Mouse (Mus musculus) myocyte (in vitro differentiated cells): ENCODE measurements around the gene Eme2. TPM values are rescaled to one million over a fixed set of nuclear protein-coding genes. Genes with fewer than 3 reads are reported as not detected.

ENCODE experiments used
- H3K27me3 ChIP-seq: one replicate; pipeline ENCODE4 v1.6.1; 2011; ENCODE audit not compliant: control insufficient read depth, insufficient read depth, insufficient read length
- H3K36me3 ChIP-seq: one replicate; pipeline ENCODE4 v1.6.1; 2011; ENCODE audit not compliant: control insufficient read depth, insufficient read depth
- H3K4me2 ChIP-seq: one replicate; pipeline ENCODE4 v1.6.1; 2011; ENCODE audit warnings: low read depth, control low read depth
- H3K4me3 ChIP-seq: one replicate; pipeline ENCODE4 v1.5.1; 2011; ENCODE audit warnings: mild to moderate bottlenecking, control low read depth, moderate library complexity
- H3K79me2 ChIP-seq: one replicate; pipeline ENCODE4 v1.6.1; 2011; ENCODE audit not compliant: control insufficient read depth, insufficient read depth
- H3ac ChIP-seq: one replicate; pipeline ENCODE4 v1.6.1; 2011; ENCODE audit not compliant: control insufficient read depth, insufficient read length
- CEBPB ChIP-seq: IDR thresholded peaks from 2 replicates; pipeline ENCODE4 v1.6.1; 2011; ENCODE audit warnings: mild to moderate bottlenecking, moderate library complexity; ENCODE audit not compliant: poor library complexity, insufficient read depth, severe bottlenecking
- E2F4 ChIP-seq: IDR thresholded peaks from one replicate; pipeline ENCODE4 v1.6.1; 2011; ENCODE audit warnings: mild to moderate bottlenecking, control low read depth, moderate library complexity; ENCODE audit not compliant: insufficient read depth
- MAX ChIP-seq: IDR thresholded peaks from one replicate; pipeline ENCODE4 v1.6.1; 2011; ENCODE audit warnings: low read depth, mild to moderate bottlenecking, control low read depth
- MYOD1 ChIP-seq, 3 experiments: IDR thresholded peaks; one replicate each; pipeline ENCODE4 v1.6.1; 2011; ENCODE audit warnings: control low read depth in 2 of 3, low read depth in 2 of 3, mild to moderate bottlenecking in 2 of 3, moderate library complexity in 1 of 3; ENCODE audit not compliant: insufficient read length in 2 of 3, control insufficient read depth in 1 of 3
- MYOG ChIP-seq, 3 experiments: IDR thresholded peaks; one replicate each; pipeline ENCODE4 v1.6.1; 2011; ENCODE audit warnings: control low read depth in 2 of 3, low read depth in 2 of 3, mild to moderate bottlenecking in 2 of 3; ENCODE audit not compliant: insufficient read length in 2 of 3, control insufficient read depth in 1 of 3, insufficient read depth in 1 of 3
- POLR2A ChIP-seq: IDR thresholded peaks from one replicate; pipeline ENCODE4 v1.6.1; 2011; ENCODE audit warnings: low read depth, mild to moderate bottlenecking, control low read depth, moderate library complexity; ENCODE audit not compliant: insufficient read length
- POLR2AphosphoS2 ChIP-seq: IDR thresholded peaks from one replicate; pipeline ENCODE4 v1.6.1; 2011; ENCODE audit warnings: low read depth, control low read depth; ENCODE audit not compliant: insufficient read length
- REST ChIP-seq: IDR thresholded peaks from one replicate; pipeline ENCODE4 v1.6.1; 2011; ENCODE audit warnings: mild to moderate bottlenecking, control low read depth, moderate library complexity; ENCODE audit not compliant: insufficient read depth, insufficient read length
- SRF ChIP-seq: IDR thresholded peaks from one replicate; pipeline ENCODE4 v1.6.1; 2011; ENCODE audit warnings: low read depth; ENCODE audit not compliant: control insufficient read depth, insufficient read length
- TCF12 ChIP-seq: IDR thresholded peaks from one replicate; pipeline ENCODE4 v1.6.1; 2011; ENCODE audit warnings: mild to moderate bottlenecking, control low read depth; ENCODE audit not compliant: poor library complexity, insufficient read depth, severe bottlenecking
- TCF3 ChIP-seq: IDR thresholded peaks from one replicate; pipeline ENCODE4 v1.6.1; 2011; ENCODE audit warnings: low read depth, control low read depth; ENCODE audit not compliant: insufficient read length
- USF1 ChIP-seq: IDR thresholded peaks from one replicate; pipeline ENCODE4 v1.6.1; 2011; ENCODE audit warnings: low read depth, mild to moderate bottlenecking, control low read depth, moderate library complexity
- polyA plus RNA-seq: library from polyadenylated mRNA; unstranded; fragments of >200 nt; fragmentation: generic; extraction: Trizol; gene quantifications from one replicate; pipeline ENCODE4 v1.2.1, GENCODE M21; 2012; ENCODE audit warnings: missing spikeins

The Eme2 gene
- polyA plus RNA-seq, 1 experiment = 12.5 TPM

DNA sequence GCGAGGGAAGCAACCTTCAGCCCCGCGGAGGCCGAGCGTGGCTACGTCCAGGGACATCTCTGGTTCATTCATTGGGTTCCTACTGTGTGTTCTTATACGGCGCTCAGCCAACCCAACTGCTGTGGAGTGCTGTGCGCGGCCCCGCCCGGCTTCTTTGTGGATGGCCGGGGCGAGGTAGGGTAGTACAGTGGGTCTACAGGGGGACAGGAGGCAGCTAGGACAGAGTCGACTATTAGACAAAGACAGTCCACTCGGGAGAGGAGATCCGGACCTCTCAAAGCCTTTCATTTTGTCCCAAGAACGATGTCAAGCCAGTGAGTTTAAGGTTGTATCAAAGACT is 8.0 kb downstream of the Eme2 start:
- Histone ChIP-seq H3K4me2 (peak overlapping the region; percentile 94), H3ac (peak overlapping the region; percentile 82), H3K4me3 (peak overlapping the region; percentile 70), H3K79me2 (peaks cover 6% of the 10 kb centered on the region), H3K36me3 (no peaks in the 10 kb centered on the region), H3K27me3 (no peaks in the 10 kb centered on the region)
- TF ChIP-seq MYOG (IDR thresholded peaks at IDR 0.05; ENCODE audit: control insufficient read depth in 1 of 3, insufficient read depth in 1 of 3, insufficient read length in 2 of 3, low read depth in 2 of 3) = no peak
- TF ChIP-seq SRF = no peak
- TF ChIP-seq USF1 = no peak
- no peak for TF ChIP-seq TCF3
- TF ChIP-seq TCF12 = no peak
- TF ChIP-seq MYOD1 (IDR thresholded peaks at IDR 0.05; ENCODE audit: control insufficient read depth in 1 of 3, insufficient read length in 2 of 3, low read depth in 2 of 3) = no peak
- no peak for TF ChIP-seq E2F4
- peak; percentile 18 for TF ChIP-seq POLR2AphosphoS2
- TF ChIP-seq REST = no peak

DNA sequence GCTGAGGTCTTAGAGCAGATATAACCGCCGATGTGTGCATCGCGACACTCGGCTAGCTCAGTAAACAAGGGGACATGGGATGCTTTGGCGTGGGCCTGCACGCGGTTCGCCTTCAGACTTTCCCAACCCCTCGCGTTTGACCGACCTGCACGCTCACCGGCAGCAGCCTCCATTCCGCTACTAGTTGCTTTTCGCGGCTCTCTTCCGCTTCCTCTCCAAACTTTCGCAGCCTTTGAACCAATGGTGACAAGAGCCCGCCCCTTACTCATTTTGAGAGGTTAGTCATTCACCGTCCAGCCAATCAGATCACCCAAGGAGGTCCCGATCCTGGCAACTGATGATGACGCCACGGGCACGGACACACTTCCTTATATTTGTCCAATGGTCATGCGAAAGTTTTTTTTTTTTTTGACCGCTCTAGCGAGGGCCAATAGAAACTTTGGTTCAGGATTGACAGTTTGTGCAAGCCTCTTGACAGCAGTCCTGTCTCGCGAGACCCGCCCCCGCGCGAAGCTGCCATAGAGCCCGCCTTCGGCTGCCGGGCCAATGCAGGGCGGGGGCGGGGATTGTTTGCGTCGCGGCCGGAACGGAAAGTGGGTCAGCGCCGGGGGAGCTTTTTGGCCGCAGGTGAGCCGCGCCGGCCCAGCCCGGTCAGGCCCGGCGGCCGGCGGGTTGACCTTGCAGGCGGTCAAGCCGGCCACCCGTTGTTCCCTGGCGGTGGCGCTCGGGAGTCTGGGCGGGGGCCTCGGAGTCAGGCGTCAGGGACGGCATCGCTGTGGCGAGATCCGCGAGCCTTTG is 8.6 kb downstream of the Eme2 start, which contains the start of the genes Nubp2 and Spsb3:
Nubp2 (minus strand) TSS at position 216 of the 798 bp plus-strand sequence.
Spsb3 (plus strand) TSS at position 510 of the 798 bp plus-strand sequence.
- Histone ChIP-seq H3K79me2 (peaks cover 6% of the 10 kb centered on the region), H3K36me3 (no peaks in the 10 kb centered on the region)

GRCm38 (mm10) chr17:24885356-24886133 is 9.3 kb downstream of the Eme2 start:
- peak overlapping the region; percentile 88 for H3K4me2 ChIP-seq
- peak overlapping the region; percentile 82 for H3ac ChIP-seq
- no peaks in the 10 kb centered on the region for H3K27me3 ChIP-seq
- no peaks in the 10 kb centered on the region for H3K36me3 ChIP-seq
- peak overlapping the region; percentile 70 for H3K4me3 ChIP-seq
- H3K79me2 ChIP-seq = peaks cover 6% of the 10 kb centered on the region
- TF ChIP-seq POLR2A = no peak
- no peak for TF ChIP-seq USF1
- no peak for TF ChIP-seq TCF3
- no peak for TF ChIP-seq REST
- no peak for TF ChIP-seq MAX
- no peak for TF ChIP-seq TCF12

More for the DNA sequence above, 8.6 kb downstream of the Eme2 start, which contains the start of the genes Nubp2 and Spsb3:
- Histone ChIP-seq H3ac (peak within 1 kb of the TSS; percentile 82), H3K4me3 (peak within 1 kb of the TSS; percentile 70), H3K27me3 (no peaks in the 10 kb centered on the region), H3K4me2 (peak within 1 kb of the TSS; percentile 94)
- TF ChIP-seq TCF3 = no peak
- TF ChIP-seq POLR2AphosphoS2 = peak; percentile 76
- TF ChIP-seq E2F4 = peak; percentile 46
- TF ChIP-seq CEBPB = no peak
- peak; percentile 77 for TF ChIP-seq POLR2A
- TF ChIP-seq SRF = peak; percentile 41

- Histone ChIP-seq H3K4me3 (no peak overlapping the region), H3K4me2 (no peak overlapping the region), H3ac (no peak overlapping the region), H3K36me3 (no peaks in the 10 kb centered on the region), H3K79me2 (peaks cover 6% of the 10 kb centered on the region), H3K27me3 (no peaks in the 10 kb centered on the region)
- no peak for TF ChIP-seq POLR2A
- TF ChIP-seq MYOG (IDR thresholded peaks at IDR 0.05; ENCODE audit: control insufficient read depth in 1 of 3, insufficient read depth in 1 of 3, insufficient read length in 2 of 3, low read depth in 2 of 3) = no peak
- TF ChIP-seq E2F4 = no peak
- no peak for TF ChIP-seq REST
- TF ChIP-seq TCF3 = no peak
- TF ChIP-seq MYOD1 (IDR thresholded peaks at IDR 0.05; ENCODE audit: control insufficient read depth in 1 of 3, insufficient read length in 2 of 3, low read depth in 2 of 3) = no peak
- TF ChIP-seq POLR2AphosphoS2 = no peak
- TF ChIP-seq CEBPB = no peak
- no peak for TF ChIP-seq SRF
- no peak for TF ChIP-seq MAX
Measured at GRCm38 (mm10) chr17:24884391-24884790, 10.5 kb downstream of the Eme2 start.

GRCm38 (mm10) chr17:24881738-24882440 is 13.0 kb downstream of the Eme2 start:
- peak overlapping the region; percentile 44 for H3K4me2 ChIP-seq
- no peaks in the 10 kb centered on the region for H3K27me3 ChIP-seq
- TF ChIP-seq POLR2AphosphoS2 (no peak), USF1 (no peak), SRF (no peak), REST (no peak), CEBPB (no peak), TCF3 (no peak), MYOG (IDR thresholded peaks at IDR 0.05; ENCODE audit: control insufficient read depth in 1 of 3, insufficient read depth in 1 of 3, insufficient read length in 2 of 3, low read depth in 2 of 3) (no peak), E2F4 (no peak), MAX (no peak), MYOD1 (IDR thresholded peaks at IDR 0.05; ENCODE audit: control insufficient read depth in 1 of 3, insufficient read length in 2 of 3, low read depth in 2 of 3) (no peak), POLR2A (no peak), TCF12 (no peak)
- H3K36me3 ChIP-seq = no peaks in the 10 kb centered on the region
- no peaks in the 10 kb centered on the region for H3K79me2 ChIP-seq
- no peak overlapping the region for H3ac ChIP-seq
- H3K4me3 ChIP-seq = no peak overlapping the region
